Mouse (Mus musculus): ENCODE data around the gene Itgb7.
A peak's percentile ranks its signal among the peaks of the same experiment; 100 is the strongest.

Gene Itgb7

DNA sequence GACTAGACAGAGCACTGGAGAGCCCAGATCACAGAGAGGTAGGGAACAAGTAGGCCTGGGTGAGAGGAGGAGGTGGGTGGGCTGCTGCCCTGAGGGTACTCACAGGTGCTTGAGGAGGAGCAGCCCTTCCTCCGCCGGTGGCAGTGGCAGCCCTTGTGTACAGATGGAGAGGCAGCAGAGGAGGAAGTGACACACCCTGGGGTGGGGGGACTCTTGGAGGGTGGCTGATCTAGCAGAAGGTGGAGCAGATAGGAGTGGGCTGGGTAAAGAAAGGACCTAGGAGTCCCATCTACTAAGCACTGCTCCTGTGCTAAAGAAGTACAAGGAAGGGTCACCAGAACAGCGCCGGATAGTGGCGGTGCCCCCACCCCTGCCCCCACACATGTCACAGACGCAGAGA lies at the start of gene Itgb7:
Gene Itgb7, minus strand, starts transcription at position 197 of the 400 bp plus-strand sequence.
- peak; percentile 81 for DNase-seq

- DNase-seq = no peak
Observed at GRCm38 (mm10) chr15:102280623-102281022, 48.9 kb upstream of the Itgb7 start.

DNA sequence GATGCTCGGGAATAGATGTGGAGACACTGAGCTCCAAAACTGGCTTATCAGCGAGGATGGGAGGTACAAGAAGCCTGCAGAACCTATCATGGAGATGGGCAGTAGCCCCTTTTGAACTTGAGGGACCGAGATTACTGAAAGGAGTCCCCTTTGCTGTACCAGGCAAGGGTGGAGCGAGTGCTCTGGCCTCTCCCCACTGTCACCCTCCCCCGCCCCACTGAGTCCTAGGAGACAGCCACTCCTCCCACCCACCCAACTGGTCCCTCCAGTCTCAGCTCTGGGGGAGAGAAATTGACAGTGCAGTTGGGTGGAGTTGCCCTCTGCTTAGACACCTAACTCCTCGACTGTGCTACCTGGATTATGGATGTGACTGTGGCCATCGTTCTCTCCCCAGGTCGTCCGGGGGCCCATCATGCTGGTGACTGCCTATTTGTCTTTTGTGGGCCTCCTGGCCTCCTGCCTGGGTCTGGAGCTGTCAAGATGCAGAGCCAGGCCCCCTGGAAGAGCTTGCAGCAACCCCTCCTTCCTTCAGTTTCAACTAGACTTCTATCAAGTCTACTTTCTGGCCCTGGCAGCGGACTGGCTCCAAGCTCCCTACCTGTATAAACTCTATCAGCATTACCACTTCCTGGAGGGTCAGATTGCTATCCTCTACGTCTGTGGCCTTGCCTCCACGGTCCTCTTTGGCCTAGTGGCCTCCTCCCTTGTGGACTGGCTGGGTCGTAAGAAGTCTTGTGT lies 48.2 kb upstream of the Itgb7 start:
- DNase-seq = no peak

DNA sequence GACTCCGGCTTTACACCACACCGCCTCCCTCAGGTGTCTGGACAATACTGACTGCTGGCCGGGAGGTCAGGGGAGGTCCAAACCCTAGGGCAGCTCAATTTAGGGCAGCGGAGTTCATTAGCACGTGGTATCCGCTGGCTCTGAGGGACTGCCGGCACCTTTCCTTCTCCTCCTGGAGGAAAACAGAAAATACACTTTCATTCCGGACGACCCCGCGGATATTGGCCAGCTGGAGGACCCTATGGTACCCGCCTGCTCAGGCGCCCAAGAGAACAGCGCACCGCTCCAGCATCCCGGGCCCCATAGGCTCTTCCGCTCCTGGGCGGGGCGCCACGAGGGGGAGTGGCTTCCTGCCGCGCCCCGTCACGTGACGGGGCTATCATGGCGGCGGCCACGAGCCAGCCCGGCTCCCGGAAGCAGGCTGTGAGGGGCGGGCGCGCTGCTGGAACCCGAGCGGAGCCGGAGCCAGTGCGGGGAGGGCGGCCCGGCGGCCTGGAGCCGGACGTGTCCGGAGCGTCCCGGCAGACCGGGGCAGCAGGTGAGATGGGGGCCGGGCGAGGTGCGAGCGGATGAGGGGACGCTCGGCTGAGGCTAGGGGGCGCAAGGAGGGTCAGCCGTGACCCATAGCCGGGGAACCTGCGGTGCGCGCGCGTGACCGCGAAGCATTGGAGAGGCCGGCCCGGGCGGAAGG lies 47.5 kb upstream of the Itgb7 start, which contains the start of gene Mfsd5:
Gene Mfsd5, plus strand, starts transcription at position 363 of the 691 bp plus-strand sequence.
- peak; percentile 86 for DNase-seq

DNA sequence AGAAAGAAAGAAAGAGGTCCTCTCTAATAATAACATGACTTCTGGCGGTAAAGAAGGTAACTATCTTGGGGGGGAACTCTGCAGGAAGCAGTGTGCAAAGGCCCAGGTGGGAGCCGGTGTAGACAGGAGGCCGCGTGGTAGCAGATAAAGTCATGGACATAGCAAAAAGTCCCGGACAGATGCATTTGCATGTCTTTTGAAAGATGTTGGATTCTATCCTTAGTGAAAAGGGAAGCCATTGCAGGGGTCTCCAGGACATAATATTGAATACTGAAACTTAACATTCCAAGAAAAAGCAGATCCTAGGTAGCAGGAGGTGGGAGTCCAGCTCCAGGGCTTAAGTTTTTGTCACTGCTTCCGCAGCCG lies 47.0 kb upstream of the Itgb7 start:
- peak; percentile 19 for DNase-seq

DNA sequence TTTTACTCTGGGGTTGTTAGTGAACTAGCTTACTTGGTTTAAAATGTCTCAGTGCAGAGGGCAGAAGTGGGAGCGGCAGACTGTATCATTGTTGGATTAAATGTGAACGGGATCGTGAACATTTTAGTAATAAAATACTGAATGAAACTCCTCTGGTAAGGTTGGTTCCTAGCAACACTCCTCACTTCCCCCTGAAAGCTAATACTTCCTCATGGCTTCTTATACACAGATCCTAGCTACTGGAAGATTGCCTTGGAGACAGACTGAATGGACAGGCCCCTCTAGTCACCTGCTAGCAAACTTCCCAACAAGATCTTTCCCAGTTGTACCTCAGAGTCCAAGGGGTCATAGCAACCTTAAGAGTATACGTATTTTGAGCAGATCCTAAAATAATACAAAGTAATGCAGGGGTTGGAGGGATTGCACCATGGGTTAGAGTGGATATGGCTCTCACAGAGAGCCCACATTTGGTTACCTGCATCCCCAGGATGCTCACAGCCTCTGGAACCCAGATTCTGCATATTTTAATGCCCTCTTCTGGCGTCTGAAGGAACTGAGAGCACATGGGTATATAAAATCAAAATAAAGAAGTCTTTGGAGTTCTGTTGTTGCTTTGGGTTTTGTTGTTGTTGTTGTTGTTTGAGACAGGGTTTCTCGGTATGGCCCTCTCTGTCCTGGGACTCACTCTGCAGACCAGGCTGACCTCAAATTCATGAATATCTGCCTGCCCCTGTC lies 42.4 kb upstream of the Itgb7 start:
- DNase-seq = no peak

DNA sequence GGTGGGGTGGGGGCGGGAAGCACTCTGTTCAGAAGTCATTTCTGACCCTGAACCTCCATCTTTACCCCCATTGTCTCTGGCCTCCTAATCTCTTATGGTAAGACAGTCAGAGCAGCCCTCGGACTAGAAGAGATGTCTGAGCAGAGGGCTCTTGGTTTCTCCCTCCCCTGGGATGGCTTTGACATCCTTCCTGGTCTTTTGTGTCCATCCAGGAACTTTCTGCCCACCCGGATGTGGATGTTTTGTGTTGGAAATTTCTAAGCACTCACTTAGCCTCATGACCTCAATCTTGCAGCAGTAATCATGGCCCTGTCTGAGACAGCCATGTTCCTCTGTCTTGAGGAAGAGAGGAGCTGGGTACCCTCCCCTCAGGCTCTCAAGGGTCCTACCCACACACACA lies 39.7 kb upstream of the Itgb7 start:
- no peak for DNase-seq

GRCm38 (mm10) chr15:102270274-102270960 lies 38.7 kb upstream of the Itgb7 start, which contains the start of gene Gm9918:
Gm9918 (plus strand) TSS chr15:102270563.
- DNase-seq = no peak

DNA sequence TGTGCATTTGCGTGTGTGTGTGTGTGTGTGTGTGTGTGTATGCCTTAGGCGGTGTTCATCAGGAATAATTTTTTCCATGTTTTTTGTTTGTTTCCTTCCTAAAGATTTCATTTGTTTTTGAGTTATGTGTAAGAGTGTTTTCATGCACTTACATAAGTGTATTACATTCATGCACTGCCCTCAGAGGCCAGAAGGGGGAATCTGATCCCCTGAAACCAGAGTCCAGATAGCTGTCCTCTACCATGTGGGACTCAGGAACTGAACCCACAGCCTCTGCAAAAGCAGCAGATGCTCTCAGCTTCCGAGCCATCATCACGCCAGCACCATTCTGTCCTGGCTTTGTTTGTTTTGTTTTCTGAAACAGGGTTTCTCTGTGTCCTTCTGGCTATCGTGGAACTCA lies 33.8 kb upstream of the Itgb7 start:
- no peak for DNase-seq

- no peak for DNase-seq
Observed at GRCm38 (mm10) chr15:102263037-102263436, 31.3 kb upstream of the Itgb7 start.

GRCm38 (mm10) chr15:102262582-102262981 lies 30.8 kb upstream of the Itgb7 start:
- DNase-seq = no peak

DNA sequence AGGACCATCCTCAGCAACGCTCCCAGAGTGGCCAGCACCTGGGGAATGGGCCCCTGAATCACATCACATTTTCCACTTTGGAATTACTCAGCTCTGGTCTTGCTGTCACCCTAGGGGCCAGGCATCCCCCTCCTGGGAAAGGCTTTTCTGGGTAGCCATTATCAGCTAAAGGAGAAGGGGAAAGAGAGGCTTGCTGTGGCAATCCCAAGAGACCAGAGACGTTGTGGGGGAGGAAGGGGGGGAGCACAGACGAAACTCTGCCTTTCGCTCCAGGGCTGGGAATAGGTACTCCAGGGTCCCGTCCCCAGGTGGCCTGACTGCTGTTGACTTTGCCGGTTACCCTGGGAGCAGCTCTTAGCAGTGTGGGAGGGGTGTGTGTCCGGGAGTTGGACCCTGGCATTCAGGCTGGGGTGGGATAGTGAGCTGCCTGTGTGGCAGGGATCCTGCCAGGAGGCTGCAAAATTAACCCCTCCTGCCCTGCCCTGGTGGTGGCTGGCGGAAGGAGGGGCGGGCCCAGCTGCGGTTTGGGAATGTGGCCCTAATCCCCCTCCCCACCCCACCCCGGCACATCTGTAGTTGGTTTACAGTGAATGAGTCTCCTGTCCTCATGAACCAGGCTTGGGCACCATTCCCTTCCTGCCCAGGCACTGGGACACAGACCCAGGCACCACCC lies 27.0 kb upstream of the Itgb7 start:
- DNase-seq = no peak

GRCm38 (mm10) chr15:102258076-102258470 lies 26.3 kb upstream of the Itgb7 start:
- no peak for DNase-seq

DNA sequence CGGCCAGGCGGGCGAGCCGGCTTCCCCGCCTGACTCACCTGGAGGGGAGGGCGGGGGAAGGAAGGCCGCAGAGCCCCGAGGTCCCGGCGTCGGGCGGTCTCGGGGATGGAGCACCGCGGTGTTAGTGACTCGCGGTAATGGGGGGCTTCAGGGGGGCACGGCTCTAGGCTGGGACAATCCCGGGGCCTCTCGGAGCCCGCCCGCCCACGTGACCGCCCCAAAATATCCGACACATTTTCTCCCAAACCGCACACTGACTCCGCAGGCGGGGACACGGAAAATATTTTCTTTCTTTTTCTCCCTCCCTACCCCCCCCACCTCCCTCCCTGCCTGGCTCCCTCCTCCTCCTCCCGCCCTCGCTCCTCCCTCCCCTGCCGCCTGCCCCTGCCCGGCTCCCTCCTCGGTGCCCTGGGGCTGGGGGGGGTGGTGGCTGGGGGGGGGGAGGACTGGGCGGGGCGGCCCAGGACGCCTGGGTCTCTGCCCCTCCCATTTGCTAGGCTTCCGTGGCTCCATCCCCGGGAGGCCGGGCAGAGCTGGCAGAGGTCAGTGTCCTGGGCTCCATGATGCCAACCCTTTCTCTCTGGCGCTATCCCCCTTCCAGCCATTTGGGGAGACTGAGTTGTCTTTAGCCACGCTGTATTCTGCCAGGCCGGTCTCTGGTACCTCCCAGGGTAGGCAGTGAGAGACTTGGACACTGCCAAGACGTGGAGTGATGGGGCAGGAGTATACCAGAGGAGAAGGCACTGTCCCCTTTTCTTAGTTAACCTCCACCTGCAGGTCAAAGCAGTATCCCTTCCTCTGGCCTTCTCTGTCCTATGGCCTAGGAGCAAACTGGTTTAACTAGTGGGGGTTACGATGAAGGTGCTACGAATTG lies 25.7 kb upstream of the Itgb7 start, which contains the start of gene Rarg:
Gene Rarg, minus strand, starts transcription at position 316 of the 874 bp plus-strand sequence.
- no peak for DNase-seq

DNA sequence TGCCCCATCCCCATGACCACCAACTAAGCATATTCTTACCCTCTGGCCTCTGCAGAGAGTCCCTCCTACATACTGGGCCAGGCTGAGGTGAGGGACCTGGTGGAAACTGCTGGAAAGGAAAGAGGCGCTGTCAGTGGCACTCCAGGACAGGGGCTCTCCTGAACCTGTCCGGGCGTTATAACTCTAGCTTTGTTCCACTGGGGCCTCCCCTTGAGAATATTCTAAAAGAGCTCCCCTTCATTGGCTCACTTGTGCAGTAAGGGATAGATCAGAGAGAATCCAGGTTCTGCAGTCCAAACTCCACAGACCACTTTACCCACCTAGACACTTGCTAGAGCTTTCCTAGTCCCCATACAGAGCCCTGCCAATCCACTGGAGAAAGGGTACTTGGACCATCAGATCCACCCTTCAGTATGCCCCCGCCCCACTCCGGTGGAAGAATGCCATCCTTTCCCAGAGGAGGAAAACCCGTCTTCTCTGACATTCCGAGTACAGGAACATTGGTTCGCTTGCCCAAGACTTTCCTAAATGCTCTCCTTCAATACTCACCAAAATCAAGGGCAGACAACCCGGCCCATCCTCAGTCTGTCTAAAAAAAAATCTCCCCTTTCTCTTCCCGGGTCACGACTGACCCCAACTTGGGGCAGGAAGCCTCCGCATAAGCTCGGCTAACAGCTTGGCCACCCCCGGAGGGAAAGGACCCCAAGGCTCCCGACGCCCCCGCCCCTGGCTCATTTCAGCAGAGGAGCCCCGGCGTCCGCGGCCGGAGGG lies 24.9 kb upstream of the Itgb7 start:
- DNase-seq = no peak

DNA sequence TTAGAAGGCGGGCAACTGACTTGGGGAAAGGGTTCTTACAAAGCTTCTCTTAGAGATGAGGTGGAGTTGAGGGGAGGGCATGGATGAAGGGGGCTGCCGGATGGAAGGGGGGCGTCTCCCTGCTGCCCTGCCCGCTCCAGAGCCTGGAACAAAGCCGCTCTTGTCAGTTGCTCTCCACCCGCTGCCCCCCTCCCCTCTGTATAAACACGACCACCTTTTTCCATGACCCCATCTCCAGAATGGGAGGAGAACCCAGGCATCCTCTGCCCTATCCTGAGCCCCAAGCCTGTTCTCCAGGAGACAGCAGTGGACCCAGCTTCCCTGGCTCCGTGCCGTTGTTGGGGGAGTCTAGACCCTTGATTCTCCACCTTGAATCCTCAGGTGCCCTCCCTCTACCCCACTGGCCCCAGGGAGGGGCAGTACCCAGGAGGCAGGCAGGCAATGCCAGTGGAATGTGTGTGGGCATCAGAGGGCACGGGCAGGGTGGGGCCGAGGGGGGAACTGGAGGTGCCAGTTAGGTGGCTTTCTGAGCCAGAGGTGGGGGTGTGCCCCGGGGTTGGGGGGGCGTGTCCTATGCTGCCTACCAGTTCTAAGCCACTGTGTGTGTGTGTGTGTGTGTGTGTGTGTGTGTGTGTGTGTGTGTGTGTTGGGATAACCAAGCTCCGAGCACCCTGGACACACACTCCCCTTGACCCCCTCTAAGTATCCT lies 24.0 kb upstream of the Itgb7 start:
- no peak for DNase-seq

DNA sequence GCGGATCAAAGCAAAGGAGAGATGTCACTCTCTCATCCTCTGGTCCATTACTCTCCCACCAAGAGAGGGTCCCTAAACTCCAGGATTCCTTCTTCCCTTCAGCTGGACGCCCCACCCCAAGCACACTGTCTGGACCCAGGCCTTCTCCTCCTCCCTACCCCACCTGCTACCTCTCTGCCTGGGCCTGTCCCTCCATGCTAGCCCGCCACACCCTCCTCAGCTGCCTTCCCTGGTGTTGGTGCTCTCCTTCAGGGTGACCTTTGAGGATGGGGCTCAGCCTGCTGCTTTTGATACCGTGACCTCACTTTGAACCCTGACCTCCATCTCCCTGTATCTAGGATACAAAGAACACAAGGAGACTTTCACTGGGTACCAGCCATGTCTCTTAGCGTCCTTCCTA lies 18.8 kb upstream of the Itgb7 start:
- no peak for DNase-seq

DNA sequence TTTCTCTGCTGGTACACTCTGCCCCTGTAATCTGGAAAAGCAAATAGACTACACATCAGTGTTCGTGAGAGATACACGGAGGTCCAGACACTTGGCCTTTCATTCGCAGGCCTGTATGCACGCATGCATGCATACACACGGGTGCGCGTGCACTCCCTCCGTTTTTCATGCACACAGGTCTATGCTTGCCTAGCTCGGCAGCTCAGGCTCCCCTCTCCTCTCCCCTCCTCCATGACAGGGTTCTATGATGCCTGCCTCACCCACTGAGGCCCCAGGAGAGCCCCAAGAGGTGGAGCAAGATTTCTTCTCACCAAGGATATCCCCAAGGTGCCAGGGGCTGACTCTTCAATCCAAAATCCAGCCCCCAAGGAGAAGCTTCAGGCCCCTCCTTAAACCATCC lies 18.2 kb upstream of the Itgb7 start:
- no peak for DNase-seq

DNA sequence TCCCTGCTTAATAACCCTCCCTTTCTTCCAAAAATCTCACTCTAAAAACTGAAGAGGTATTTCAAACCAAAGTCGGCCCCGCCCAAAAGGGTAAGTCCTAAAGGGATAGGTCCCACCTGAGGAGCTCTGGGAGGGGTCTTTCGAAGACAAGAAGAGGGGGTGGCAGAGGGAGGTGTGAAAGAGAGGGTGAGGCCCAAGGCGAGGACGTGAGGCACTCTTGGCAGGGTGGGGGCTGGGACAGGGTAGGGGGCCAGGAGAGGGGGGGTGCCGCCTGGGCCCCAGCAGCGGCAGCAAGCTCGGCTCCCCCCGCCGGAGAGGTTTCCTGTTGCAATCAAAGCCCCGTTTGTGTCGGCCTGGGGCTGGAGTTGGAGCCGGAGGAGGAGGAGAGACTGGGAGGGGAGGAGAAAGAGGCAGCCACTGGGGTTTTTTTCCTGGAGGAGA lies 17.5 kb upstream of the Itgb7 start:
- no peak for DNase-seq

GRCm38 (mm10) chr15:102248812-102249191 lies 17.1 kb upstream of the Itgb7 start:
- DNase-seq = no peak

Data from thymus, postnatal 25 days (tissue).